Mouse (Mus musculus) spleen, adult 12 weeks (tissue): Measurements from ENCODE around the gene Gm14440.
"Not testable (repeated sequence)": the region's sequence is repeated elsewhere in the genome, so short reads cannot be mapped to it uniquely, and the experiment has no call there.

Experiments
- DNase-seq: peaks from one replicate; pipeline ENCODE4 v3.0.0; 2022; ENCODE audit warnings: low spot score

Gm14440 gene

GRCm38 (mm10) chr2:175274825-175275224 is at the start of gene Gm14440:
TSS of gene Gm14440 (plus strand) at chr2:175275125.
- DNase-seq: not testable (repeated sequence)
